Comparison of ENCODE assay signal across 12 mouse cellular contexts in genomic region chr2:18445809-18446208, GRCm38 (mm10).
"Had no signal": no experiment of that assay in that cellular context is flagged by ENCODE, and none has a peak within 500 bp of the region (broad histone marks: within the 10 kb centered on the region; RNA-seq: fewer than 3 reads in every experiment).

No protein-coding gene starts in this region.

- H3K4me3 ChIP-seq: limb, embryonic 13.5 days; neural tube, embryonic 12.5 days had no signal

- DNase-seq: kidney, adult 18-20 months; kidney, postnatal 14 days; left cerebral cortex, postnatal 4 days; lung, adult 18-20 months; retina, postnatal 1 day; right cerebral cortex, postnatal 4 days; spleen, adult 18-20 months; thymus, adult 2 months; thymus, postnatal 25 days had no signal

- H3K4me1 ChIP-seq: limb, embryonic 13.5 days; neural tube, embryonic 12.5 days had no signal

- H3K9me3 ChIP-seq: limb, embryonic 13.5 days; neural tube, embryonic 12.5 days had no signal

- H3K9ac ChIP-seq: limb, embryonic 13.5 days; liver, embryonic 14.5 days; neural tube, embryonic 12.5 days had no signal

- H3K4me2 ChIP-seq: limb, embryonic 13.5 days; neural tube, embryonic 12.5 days had no signal

- H3K27ac ChIP-seq: limb, embryonic 13.5 days; liver, embryonic 14.5 days; neural tube, embryonic 12.5 days had no signal

- H3K36me3 ChIP-seq: limb, embryonic 13.5 days; neural tube, embryonic 12.5 days had no signal

- H3K27me3 ChIP-seq: limb, embryonic 13.5 days; neural tube, embryonic 12.5 days had no signal
